19 mouse cellular contexts compared by ENCODE assay signal in the genomic region with DNA sequence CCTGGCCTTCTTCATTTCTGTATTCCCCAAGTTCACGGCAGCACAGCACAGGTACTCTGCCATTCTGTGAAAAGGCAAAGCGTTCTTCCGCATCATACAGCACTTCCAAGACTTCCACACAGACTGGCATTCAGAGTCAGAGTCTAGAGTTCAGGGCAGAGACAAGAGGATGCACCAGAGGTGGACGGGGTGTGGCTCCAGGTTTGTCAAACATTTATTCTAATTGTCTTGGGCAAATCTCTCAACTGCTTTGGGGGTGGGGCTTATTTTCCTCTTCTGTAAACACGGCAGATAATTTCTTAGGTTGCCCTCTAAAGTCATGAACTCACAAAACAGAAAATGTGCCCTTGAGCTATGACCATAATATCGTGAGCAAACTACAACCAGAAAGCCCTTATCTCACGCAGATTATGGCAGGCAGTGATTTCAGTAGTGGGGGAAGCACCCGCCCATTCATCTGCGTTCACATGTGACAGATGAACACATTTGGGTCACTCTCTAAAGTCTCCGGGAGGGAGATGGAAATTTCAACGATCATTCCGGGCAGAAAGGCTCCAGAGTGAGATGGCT. TPM values are rescaled to one million over a fixed set of nuclear protein-coding genes. Genes with fewer than 3 reads are reported as not detected.
DNase-seq lines count a peak whose midpoint lies in the region; ATAC-seq and TF ChIP-seq lines count a peak whose summit lies in the region.
"Had no signal": no experiment of that assay in that cellular context is flagged by ENCODE, and none has a peak within 500 bp of the region (broad histone marks: within the 10 kb centered on the region; RNA-seq: fewer than 3 reads in every experiment).

No protein-coding gene starts in this region.

- 0 out of 2 replicates have a peak, but pooled peaks have one; percentile 16 for ATAC-seq in frontal cortex, adult (ENCODE audit: low TSS enrichment)
- no peak for ATAC-seq in hindbrain, embryonic 16.5 days
- ATAC-seq in midbrain, postnatal 0 days (ENCODE audit: low FRiP score) = no peak
- ATAC-seq in intestine, postnatal 0 days = peak; percentile 52; the same call in 1 of the 2 replicates
- ATAC-seq: midbrain, embryonic 16.5 days had no signal

- H3K4me2 ChIP-seq in hindbrain, embryonic 16.5 days (ENCODE audit: low read length) = no peak overlapping the region
- H3K4me2 ChIP-seq in midbrain, postnatal 0 days (ENCODE audit: low read depth, low read length, poor library complexity, severe bottlenecking) = no peak overlapping the region
- H3K4me2 ChIP-seq in intestine, postnatal 0 days (replicated peaks; ENCODE audit: low read depth) = peak overlapping the region; percentile 40
- H3K4me2 ChIP-seq: forebrain, embryonic 12.5 days; hindbrain, embryonic 14.5 days; liver, embryonic 11.5 days had no signal

- H3K9me3 ChIP-seq in hindbrain, embryonic 10.5 days = no peaks in the 10 kb centered on the region
- H3K9me3 ChIP-seq in hindbrain, embryonic 16.5 days (ENCODE audit: control insufficient read depth, low read length) = no peaks in the 10 kb centered on the region
- no peaks in the 10 kb centered on the region for H3K9me3 ChIP-seq in midbrain, embryonic 10.5 days (replicated peaks)
- H3K9me3 ChIP-seq in midbrain, postnatal 0 days (ENCODE audit: low read length) = no peaks in the 10 kb centered on the region
- H3K9me3 ChIP-seq in intestine, postnatal 0 days (ENCODE audit: control insufficient read depth) = no peaks in the 10 kb centered on the region
- H3K9me3 ChIP-seq: embryonic facial prominence, embryonic 10.5 days; forebrain, embryonic 12.5 days had no signal

- H3K27ac ChIP-seq in hindbrain, embryonic 10.5 days = peak overlapping the region; percentile 77; the same call in 1 of the 2 replicates
- no peak overlapping the region for H3K27ac ChIP-seq in hindbrain, embryonic 16.5 days (ENCODE audit: low read depth, low read length)
- H3K27ac ChIP-seq in midbrain, embryonic 10.5 days (replicated peaks) = peak overlapping the region; percentile 83
- H3K27ac ChIP-seq in midbrain, postnatal 0 days (ENCODE audit: low read depth, low read length) = no peak overlapping the region
- H3K27ac ChIP-seq in intestine, postnatal 0 days (ENCODE audit: low read depth, low read length) = peak overlapping the region; percentile 36; the same call in 1 of the 2 replicates
- H3K27ac ChIP-seq: hindbrain, embryonic 14.5 days; layer of hippocampus, adult 2 months had no signal

- no peak overlapping the region for H3K4me3 ChIP-seq in hindbrain, embryonic 10.5 days
- no peak overlapping the region for H3K4me3 ChIP-seq in hindbrain, embryonic 16.5 days (ENCODE audit: low read length)
- no peak overlapping the region for H3K4me3 ChIP-seq in midbrain, embryonic 10.5 days
- no peak overlapping the region for H3K4me3 ChIP-seq in midbrain, postnatal 0 days (ENCODE audit: low read depth, low read length)
- H3K4me3 ChIP-seq in intestine, postnatal 0 days (ENCODE audit: low read depth, low read length) = no peak overlapping the region
- H3K4me3 ChIP-seq: embryonic facial prominence, embryonic 10.5 days; forebrain, embryonic 12.5 days; layer of hippocampus, adult 2 months had no signal

- no peaks in the 10 kb centered on the region for H3K27me3 ChIP-seq in hindbrain, embryonic 10.5 days (ENCODE audit: insufficient read depth, poor library complexity, severe bottlenecking)
- H3K27me3 ChIP-seq in hindbrain, embryonic 16.5 days (replicated peaks; ENCODE audit: control insufficient read depth, insufficient read depth, low read length) = no peaks in the 10 kb centered on the region
- H3K27me3 ChIP-seq in midbrain, embryonic 10.5 days (ENCODE audit: low read depth, poor library complexity, severe bottlenecking) = no peaks in the 10 kb centered on the region
- peaks cover 5% of the 10 kb centered on the region; the same call in 1 of the 2 replicates for H3K27me3 ChIP-seq in midbrain, postnatal 0 days (ENCODE audit: insufficient read depth, low read length)
- no peaks in the 10 kb centered on the region for H3K27me3 ChIP-seq in intestine, postnatal 0 days (replicated peaks; ENCODE audit: control insufficient read depth, insufficient read depth, low read length)

- TF ChIP-seq CTCF in midbrain, postnatal 0 days (IDR thresholded peaks at IDR 0.05) = no peak
- TF ChIP-seq CTCF in intestine, postnatal 0 days (IDR thresholded peaks at IDR 0.05; ENCODE audit: low read depth) = no peak

- H3K9ac ChIP-seq in hindbrain, embryonic 16.5 days (ENCODE audit: low read depth, low read length) = no peak overlapping the region
- H3K9ac ChIP-seq in midbrain, postnatal 0 days (replicated peaks; ENCODE audit: low read length, poor library complexity, severe bottlenecking) = no peak overlapping the region
- H3K9ac ChIP-seq in intestine, postnatal 0 days (ENCODE audit: low read depth, low read length) = no peak overlapping the region
- H3K9ac ChIP-seq: forebrain, embryonic 12.5 days; hindbrain, embryonic 14.5 days had no signal

- 0 out of 2 replicates have a peak, but pooled peaks cover 2% of the 10 kb centered on the region for H3K36me3 ChIP-seq in hindbrain, embryonic 10.5 days
- H3K36me3 ChIP-seq in hindbrain, embryonic 16.5 days (ENCODE audit: control insufficient read depth, insufficient read depth, low read length) = no peaks in the 10 kb centered on the region
- H3K36me3 ChIP-seq in midbrain, embryonic 10.5 days = peaks cover under 1% of the 10 kb centered on the region; the same call in 1 of the 2 replicates
- H3K36me3 ChIP-seq in midbrain, postnatal 0 days (ENCODE audit: insufficient read depth, low read length) = no peaks in the 10 kb centered on the region
- no peaks in the 10 kb centered on the region for H3K36me3 ChIP-seq in intestine, postnatal 0 days (ENCODE audit: control insufficient read depth, insufficient read depth)
- H3K36me3 ChIP-seq: forebrain, embryonic 12.5 days had no signal

- H3K4me1 ChIP-seq in hindbrain, embryonic 10.5 days (replicated peaks) = peaks cover 57% of the 10 kb centered on the region
- H3K4me1 ChIP-seq in hindbrain, embryonic 16.5 days (ENCODE audit: control insufficient read depth, insufficient read depth, low read depth, low read length) = peaks cover 19% of the 10 kb centered on the region
- H3K4me1 ChIP-seq in midbrain, embryonic 10.5 days = peaks cover 66% of the 10 kb centered on the region
- H3K4me1 ChIP-seq in midbrain, postnatal 0 days (ENCODE audit: insufficient read depth, low read length) = peaks cover 6% of the 10 kb centered on the region; the same call in 1 of the 2 replicates
- peaks cover 15% of the 10 kb centered on the region; the same call in 1 of the 2 replicates for H3K4me1 ChIP-seq in intestine, postnatal 0 days (replicated peaks; ENCODE audit: control insufficient read depth, insufficient read depth, low read length)

- no peak for DNase-seq in frontal cortex, postnatal 36 days (ENCODE audit: low spot score in 2 of 2)
- DNase-seq in hindbrain, embryonic 10.5 days (ENCODE audit: low spot score) = no peak
- DNase-seq in midbrain, embryonic 10.5 days (ENCODE audit: low spot score) = no peak
- no peak for DNase-seq in midbrain, postnatal 0 days (ENCODE audit: low spot score)
- DNase-seq in spleen, postnatal 4 days (ENCODE audit: low spot score in 2 of 2) = no peak
- DNase-seq: cerebellum, adult 8-10 months; lung, adult 2 months; lung, postnatal 36 days; right cerebral cortex, adult 18-20 months; thymus, postnatal 14 days had no signal

- WGBS in hindbrain, embryonic 10.5 days = 87% methylated on average over 12 of the region's 12 CpGs
- 80% methylated on average over 12 of the region's 12 CpGs for WGBS in hindbrain, embryonic 16.5 days
- WGBS in midbrain, embryonic 10.5 days = 89% methylated on average over 12 of the region's 12 CpGs
- WGBS in midbrain, postnatal 0 days = 82% methylated on average over 12 of the region's 12 CpGs
- whole genome bisulfite sequencing in intestine, postnatal 0 days = 39% methylated on average over 12 of the region's 12 CpGs

RNA-seq across cellular contexts. Expression of gene Tram2, which starts 6.1 kb away (rescaled TPM):
- 5.0 and 6.3 TPM in 2 replicates for polyA plus RNA-seq in hindbrain, embryonic 10.5 days (2016; fragmentation: Nextera tagmentation; extraction: Ambion mirVana)
- polyA plus RNA-seq in hindbrain, embryonic 16.5 days (2015; fragmentation: Nextera tagmentation; extraction: Ambion mirVana) = 1.6 and 2.5 TPM in 2 replicates
- polyA plus RNA-seq in midbrain, embryonic 10.5 days (2016; fragmentation: Nextera tagmentation; extraction: Ambion mirVana) = 6.1 and 6.6 TPM in 2 replicates
- total RNA-seq in midbrain, postnatal 0 days (2014; rRNA removed) = 2.1 and 2.5 TPM in 2 replicates
- polyA plus RNA-seq in midbrain, postnatal 0 days (2015; fragmentation: Nextera tagmentation; extraction: Ambion mirVana) = 1.4 and 1.5 TPM in 2 replicates
- polyA plus RNA-seq in intestine, postnatal 0 days (2015; fragmentation: Nextera tagmentation; extraction: Ambion mirVana) = 4.2 and 4.3 TPM in 2 replicates

Comparison
In these comparisons a context has a peak if more than half of its experiments do, and no peak if none do; other contexts are left out.
1. H3K27ac ChIP-seq: peak in hindbrain, embryonic 10.5 days (single experiment), midbrain, embryonic 10.5 days (single experiment) and intestine, postnatal 0 days (single experiment); none in hindbrain, embryonic 16.5 days (single experiment) and midbrain, postnatal 0 days (single experiment).
2. ATAC-seq: peak in frontal cortex, adult (single experiment) and intestine, postnatal 0 days (single experiment); none in hindbrain, embryonic 16.5 days (single experiment) and midbrain, postnatal 0 days (single experiment).